Mouse (Mus musculus) bone marrow, adult 2 months (tissue): ENCODE results near the gene Tgfbr3.

ENCODE experiments used
- CTCF ChIP-seq: fragments of 200-500 bp; IDR thresholded peaks from 2 replicates; pipeline ENCODE4 v1.5.1; 2011; ENCODE audit warnings: low read length, control low read depth; ENCODE audit not compliant: control insufficient read depth, insufficient read depth
- POLR2A ChIP-seq: fragments of 200-500 bp; IDR thresholded peaks from 2 replicates; pipeline ENCODE4 v1.6.1; 2011; ENCODE audit warnings: low read depth, mild to moderate bottlenecking, control low read depth, low read length, borderline replicate concordance; ENCODE audit not compliant: control insufficient read depth

DNA sequence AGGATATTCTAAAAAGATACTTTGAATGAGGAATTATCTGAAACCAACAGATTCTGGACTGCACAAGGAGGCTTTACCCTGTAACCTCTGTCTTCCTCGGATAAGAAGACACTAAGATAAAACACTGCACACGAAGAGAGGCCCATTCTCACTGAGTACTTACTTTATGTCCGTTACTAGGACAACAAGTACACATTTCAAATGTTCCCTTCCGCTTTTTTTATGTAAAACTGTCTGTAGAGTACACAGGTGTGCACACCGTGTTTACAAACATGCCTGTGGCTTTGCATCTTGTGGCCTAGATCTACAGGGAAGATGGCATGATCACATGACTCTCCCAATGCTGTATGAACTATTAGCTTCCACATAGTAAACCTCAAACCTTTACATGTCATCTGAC, 146.6 kb downstream of the Tgfbr3 start:
- TF ChIP-seq CTCF (no peak), POLR2A (no peak)
